Mouse (Mus musculus): ENCODE results near the gene Olfr149. TPM values are rescaled to one million over a fixed set of nuclear protein-coding genes. Genes with fewer than 3 reads are reported as not detected.
"Not testable (repeated sequence)": the region's sequence is repeated elsewhere in the genome, so short reads cannot be mapped to it uniquely, and the experiment has no call there.

Gene Olfr149
- not detected in 2 replicates for polyA plus RNA-seq (2012; rRNA removed)

DNA sequence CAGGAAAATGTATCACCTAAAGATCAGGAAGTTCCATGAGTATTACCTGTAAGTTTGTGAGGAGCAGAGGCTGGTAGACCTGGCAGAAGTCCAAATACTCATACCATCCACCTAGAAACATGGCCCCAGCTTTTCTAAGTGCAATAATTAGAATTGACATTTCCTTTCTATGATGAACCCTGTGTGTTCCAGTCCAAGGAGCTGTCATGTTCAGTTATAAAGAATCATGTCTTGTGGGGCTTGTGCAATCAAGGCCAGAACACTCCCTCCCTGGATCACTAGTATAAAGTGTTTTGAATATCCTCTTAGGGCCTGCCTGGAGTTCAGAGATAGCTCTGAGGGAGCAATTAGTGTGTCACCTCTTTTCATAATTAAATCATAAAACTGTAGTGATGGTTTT is at the start of gene Olfr149:
Gene Olfr149, minus strand, starts transcription at position 101 of the 400 bp plus-strand sequence.
- no peak for DNase-seq
- Histone ChIP-seq H3K4me1 (replicated peaks; ENCODE audit: control insufficient read depth, insufficient read depth, low read length) (no peaks in the 10 kb centered on the region), H3K27me3 (ENCODE audit: control insufficient read depth, insufficient read depth, low read length) (no peaks in the 10 kb centered on the region), H3K4me3 (ENCODE audit: control insufficient read depth, insufficient read depth, low read length) (no peak within 1 kb of the TSS), H3K36me3 (ENCODE audit: control insufficient read depth, insufficient read depth, low read length) (no peaks in the 10 kb centered on the region), H3K27ac (ENCODE audit: control insufficient read depth, insufficient read depth, low read length) (no peak within 1 kb of the TSS)
- TF ChIP-seq POLR2A (IDR thresholded peaks at IDR 0.05; ENCODE audit: control insufficient read depth, extremely low read depth, insufficient read depth, low read length, poor library complexity) (no peak), CTCF (IDR thresholded peaks at IDR 0.05; ENCODE audit: borderline replicate concordance, control insufficient read depth, extremely low read depth, insufficient read depth, low read length, poor library complexity) (no peak)

GRCm38 (mm10) chr9:39746428-39746827 is 39.5 kb upstream of the Olfr149 start:
- no peak for DNase-seq
- Histone ChIP-seq H3K27me3 (ENCODE audit: control insufficient read depth, insufficient read depth, low read length) (no peaks in the 10 kb centered on the region), H3K27ac (ENCODE audit: control insufficient read depth, insufficient read depth, low read length) (no peak overlapping the region), H3K36me3 (ENCODE audit: control insufficient read depth, insufficient read depth, low read length) (no peaks in the 10 kb centered on the region), H3K4me1 (replicated peaks; ENCODE audit: control insufficient read depth, insufficient read depth, low read length) (no peaks in the 10 kb centered on the region), H3K4me3 (ENCODE audit: control insufficient read depth, insufficient read depth, low read length) (no peak overlapping the region)
- 86% methylated on average over 1 of the region's 1 CpGs for WGBS
- no peak for TF ChIP-seq POLR2A (IDR thresholded peaks at IDR 0.05; ENCODE audit: control insufficient read depth, extremely low read depth, insufficient read depth, low read length, poor library complexity)
- TF ChIP-seq CTCF (IDR thresholded peaks at IDR 0.05; ENCODE audit: borderline replicate concordance, control insufficient read depth, extremely low read depth, insufficient read depth, low read length, poor library complexity) = no peak

- Histone ChIP-seq H3K27ac (ENCODE audit: control insufficient read depth, insufficient read depth, low read length) (no peak within 1 kb of the TSS), H3K36me3 (ENCODE audit: control insufficient read depth, insufficient read depth, low read length) (no peaks in the 10 kb centered on the region), H3K4me1 (replicated peaks; ENCODE audit: control insufficient read depth, insufficient read depth, low read length) (no peaks in the 10 kb centered on the region), H3K27me3 (ENCODE audit: control insufficient read depth, insufficient read depth, low read length) (no peaks in the 10 kb centered on the region), H3K4me3 (ENCODE audit: control insufficient read depth, insufficient read depth, low read length) (no peak within 1 kb of the TSS)
- TF ChIP-seq CTCF (IDR thresholded peaks at IDR 0.05; ENCODE audit: borderline replicate concordance, control insufficient read depth, extremely low read depth, insufficient read depth, low read length, poor library complexity) = no peak
- no peak for TF ChIP-seq POLR2A (IDR thresholded peaks at IDR 0.05; ENCODE audit: control insufficient read depth, extremely low read depth, insufficient read depth, low read length, poor library complexity)
- DNase-seq = no peak
These were observed 39.0 kb upstream of the Olfr149 start, which contains the start of gene Olfr967 for GRCm38 (mm10) chr9:39745949-39746348. Gene Olfr967, plus strand, starts transcription at chr9:39746249.

DNA sequence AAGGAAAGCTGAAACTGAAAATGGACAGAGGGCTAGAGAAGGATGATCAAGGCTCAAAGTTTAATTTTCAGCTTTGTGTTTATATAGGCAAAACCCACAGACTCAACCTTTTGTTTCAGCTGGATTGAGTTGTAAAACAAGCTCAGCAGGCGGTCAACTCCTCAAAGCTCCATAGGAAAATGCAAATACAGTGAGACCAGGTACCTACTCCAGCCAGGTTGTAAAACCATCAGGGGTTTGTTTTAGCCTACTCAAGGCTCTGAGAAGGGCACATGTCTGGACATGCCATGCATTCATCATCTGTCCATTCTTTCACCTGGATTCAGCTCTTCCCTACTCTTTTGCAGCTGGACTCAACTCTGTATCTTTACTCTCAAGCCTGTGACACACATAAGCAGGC is 33.8 kb upstream of the Olfr149 start:
- Histone ChIP-seq H3K27ac (ENCODE audit: control insufficient read depth, insufficient read depth, low read length) (no peak overlapping the region), H3K27me3 (ENCODE audit: control insufficient read depth, insufficient read depth, low read length) (no peaks in the 10 kb centered on the region), H3K4me3 (ENCODE audit: control insufficient read depth, insufficient read depth, low read length) (no peak overlapping the region), H3K4me1 (replicated peaks; ENCODE audit: control insufficient read depth, insufficient read depth, low read length) (no peaks in the 10 kb centered on the region), H3K36me3 (ENCODE audit: control insufficient read depth, insufficient read depth, low read length) (no peaks in the 10 kb centered on the region)
- TF ChIP-seq CTCF (IDR thresholded peaks at IDR 0.05; ENCODE audit: borderline replicate concordance, control insufficient read depth, extremely low read depth, insufficient read depth, low read length, poor library complexity) = no peak
- no peak for TF ChIP-seq POLR2A (IDR thresholded peaks at IDR 0.05; ENCODE audit: control insufficient read depth, extremely low read depth, insufficient read depth, low read length, poor library complexity)
- 91% methylated on average over 1 of the region's 1 CpGs for WGBS
- no peak for DNase-seq

DNA sequence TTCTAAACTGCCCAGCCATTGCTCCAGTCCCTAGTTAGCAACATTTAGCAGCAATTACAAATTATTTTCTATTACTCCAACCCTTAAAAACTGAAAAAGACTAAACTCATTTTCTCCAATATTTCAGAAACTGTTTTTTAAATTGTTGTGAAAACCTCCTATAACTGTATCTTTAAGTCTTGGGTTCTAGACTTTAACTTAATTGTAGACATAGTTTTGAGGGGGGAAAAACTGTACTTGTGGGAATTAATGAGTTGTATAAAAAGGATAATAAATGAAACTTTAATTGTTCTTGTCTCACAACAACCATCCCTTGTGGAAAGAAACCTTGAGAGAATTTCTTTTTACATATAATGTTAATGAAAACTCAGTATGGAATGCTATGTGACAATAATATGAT is 23.8 kb upstream of the Olfr149 start, which contains the start of gene Olfr150:
Gene Olfr150, plus strand, starts transcription at position 301 of the 400 bp plus-strand sequence.
- Histone ChIP-seq H3K4me3 (ENCODE audit: control insufficient read depth, insufficient read depth, low read length) (no peak within 1 kb of the TSS), H3K27ac (ENCODE audit: control insufficient read depth, insufficient read depth, low read length) (no peak within 1 kb of the TSS), H3K27me3 (ENCODE audit: control insufficient read depth, insufficient read depth, low read length) (no peaks in the 10 kb centered on the region), H3K36me3 (ENCODE audit: control insufficient read depth, insufficient read depth, low read length) (no peaks in the 10 kb centered on the region), H3K4me1 (replicated peaks; ENCODE audit: control insufficient read depth, insufficient read depth, low read length) (no peaks in the 10 kb centered on the region)
- no peak for TF ChIP-seq POLR2A (IDR thresholded peaks at IDR 0.05; ENCODE audit: control insufficient read depth, extremely low read depth, insufficient read depth, low read length, poor library complexity)
- no peak for TF ChIP-seq CTCF (IDR thresholded peaks at IDR 0.05; ENCODE audit: borderline replicate concordance, control insufficient read depth, extremely low read depth, insufficient read depth, low read length, poor library complexity)
- no peak for DNase-seq

DNA sequence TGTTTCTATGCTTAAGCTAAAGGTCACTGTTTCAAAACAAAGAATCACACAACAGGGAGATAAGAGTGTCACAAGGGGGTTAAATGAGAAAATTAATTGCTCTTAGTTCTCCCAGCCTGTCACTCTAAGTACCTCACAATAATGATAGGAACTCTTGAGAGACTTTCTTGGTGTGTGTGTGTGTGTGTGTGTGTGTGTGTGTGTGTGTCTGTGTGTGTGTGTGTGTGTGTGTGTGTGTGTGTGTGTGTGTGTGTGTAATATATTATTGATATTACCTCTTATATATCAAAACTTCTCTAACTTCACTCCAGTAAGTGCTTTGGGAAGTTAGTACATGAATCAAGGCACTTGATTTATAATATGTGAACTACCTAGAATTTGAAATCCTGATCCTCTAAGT is 4.1 kb upstream of the Olfr149 start, which contains the start of gene Olfr965:
Gene Olfr965, plus strand, starts transcription at position 301 of the 400 bp plus-strand sequence.
- no peak for DNase-seq
- Histone ChIP-seq H3K4me3 (ENCODE audit: control insufficient read depth, insufficient read depth, low read length) (no peak within 1 kb of the TSS), H3K4me1 (replicated peaks; ENCODE audit: control insufficient read depth, insufficient read depth, low read length) (no peaks in the 10 kb centered on the region), H3K36me3 (ENCODE audit: control insufficient read depth, insufficient read depth, low read length) (no peaks in the 10 kb centered on the region), H3K27me3 (ENCODE audit: control insufficient read depth, insufficient read depth, low read length) (no peaks in the 10 kb centered on the region), H3K27ac (ENCODE audit: control insufficient read depth, insufficient read depth, low read length) (no peak within 1 kb of the TSS)
- TF ChIP-seq CTCF (IDR thresholded peaks at IDR 0.05; ENCODE audit: borderline replicate concordance, control insufficient read depth, extremely low read depth, insufficient read depth, low read length, poor library complexity) (no peak), POLR2A (IDR thresholded peaks at IDR 0.05; ENCODE audit: control insufficient read depth, extremely low read depth, insufficient read depth, low read length, poor library complexity) (no peak)

- no peaks in the 10 kb centered on the region for H3K36me3 ChIP-seq (ENCODE audit: control insufficient read depth, insufficient read depth, low read length)
- no peak for TF ChIP-seq POLR2A (IDR thresholded peaks at IDR 0.05; ENCODE audit: control insufficient read depth, extremely low read depth, insufficient read depth, low read length, poor library complexity)
- no peak for TF ChIP-seq CTCF (IDR thresholded peaks at IDR 0.05; ENCODE audit: borderline replicate concordance, control insufficient read depth, extremely low read depth, insufficient read depth, low read length, poor library complexity)
- H3K4me3 ChIP-seq (ENCODE audit: control insufficient read depth, insufficient read depth, low read length) = no peak overlapping the region
- no peak for DNase-seq
- H3K27ac ChIP-seq (ENCODE audit: control insufficient read depth, insufficient read depth, low read length) = no peak overlapping the region
- 61% methylated on average over 3 of the region's 3 CpGs for WGBS
- H3K27me3 ChIP-seq (ENCODE audit: control insufficient read depth, insufficient read depth, low read length) = no peaks in the 10 kb centered on the region
- no peaks in the 10 kb centered on the region for H3K4me1 ChIP-seq (replicated peaks; ENCODE audit: control insufficient read depth, insufficient read depth, low read length)
These were observed 2.0 kb upstream of the Olfr149 start for GRCm38 (mm10) chr9:39708958-39709357.

GRCm38 (mm10) chr9:39701123-39701522 is 5.8 kb downstream of the Olfr149 start:
- WGBS = 88% methylated on average over 8 of the region's 8 CpGs
- H3K4me1 ChIP-seq (replicated peaks; ENCODE audit: control insufficient read depth, insufficient read depth, low read length); H3K36me3 ChIP-seq (ENCODE audit: control insufficient read depth, insufficient read depth, low read length); H3K27ac ChIP-seq (ENCODE audit: control insufficient read depth, insufficient read depth, low read length); H3K4me3 ChIP-seq (ENCODE audit: control insufficient read depth, insufficient read depth, low read length); DNase-seq; H3K27me3 ChIP-seq (ENCODE audit: control insufficient read depth, insufficient read depth, low read length): not testable (repeated sequence)

Measured in thymus, adult 2 months (tissue).